Mouse (Mus musculus): ENCODE data around the gene Flvcr2.

DNA sequence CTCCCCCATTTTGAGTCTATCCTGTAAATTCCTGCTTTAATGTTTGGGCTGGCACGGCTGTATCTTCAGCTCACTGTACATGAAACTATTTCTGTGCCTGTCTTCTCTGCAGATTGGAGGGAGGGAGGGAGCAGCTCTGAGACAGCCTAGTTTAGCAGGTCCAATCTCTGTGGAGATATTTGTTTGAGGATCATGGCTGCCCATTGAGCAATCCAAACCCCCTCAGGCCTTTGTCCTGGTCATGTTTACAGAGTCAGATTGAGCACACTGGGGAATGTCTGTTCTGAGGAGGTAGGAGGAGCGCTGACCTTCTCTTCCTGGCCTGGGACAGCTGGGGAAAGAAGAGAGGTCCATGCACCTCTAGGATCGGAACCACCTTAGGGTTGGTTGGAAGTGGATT lies 19.9 kb downstream of the Flvcr2 start:
- TF ChIP-seq POLR2A (IDR thresholded peaks at IDR 0.05; ENCODE audit: insufficient read length, low read depth) = no peak
- no peak for TF ChIP-seq USF1 (IDR thresholded peaks at IDR 0.05; ENCODE audit: low read depth)
- TF ChIP-seq MAX (IDR thresholded peaks at IDR 0.05; ENCODE audit: low read depth) = no peak
